Mouse (Mus musculus): ENCODE results near the gene Ccdc159.

The Ccdc159 gene

DNA sequence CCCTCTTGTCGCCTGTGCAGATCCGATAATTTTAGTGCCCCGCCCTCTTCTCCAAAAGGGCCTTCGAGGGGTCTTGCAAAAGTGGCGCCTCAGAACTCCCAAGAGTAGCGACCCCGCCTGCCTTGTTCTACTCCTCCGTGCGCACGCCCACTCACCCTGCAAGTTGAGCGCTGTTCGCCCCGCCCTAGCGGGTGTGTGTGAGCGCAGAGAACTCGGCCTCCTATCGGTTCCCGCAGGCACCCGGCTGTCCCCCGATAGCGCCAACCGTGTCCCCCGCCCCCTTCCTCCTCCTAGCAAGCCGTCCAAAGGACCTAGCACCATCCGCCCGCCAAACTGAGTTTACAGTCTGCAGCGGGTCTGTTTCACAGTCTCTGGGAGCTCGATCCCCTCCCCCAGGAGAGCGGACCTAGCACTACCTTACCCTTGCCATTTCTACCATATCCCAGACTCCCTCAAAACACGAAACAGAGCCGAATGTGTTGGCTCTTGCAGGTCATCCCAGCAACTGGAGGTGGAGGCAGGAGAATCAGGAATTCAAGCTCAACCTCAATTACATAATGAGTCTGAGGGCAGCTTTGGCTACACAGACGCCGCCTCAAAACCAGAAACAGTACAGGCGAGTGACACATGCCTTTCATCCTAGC, 35.3 kb downstream of the Ccdc159 start:
- DNase-seq: peak; percentile 86

DNA sequence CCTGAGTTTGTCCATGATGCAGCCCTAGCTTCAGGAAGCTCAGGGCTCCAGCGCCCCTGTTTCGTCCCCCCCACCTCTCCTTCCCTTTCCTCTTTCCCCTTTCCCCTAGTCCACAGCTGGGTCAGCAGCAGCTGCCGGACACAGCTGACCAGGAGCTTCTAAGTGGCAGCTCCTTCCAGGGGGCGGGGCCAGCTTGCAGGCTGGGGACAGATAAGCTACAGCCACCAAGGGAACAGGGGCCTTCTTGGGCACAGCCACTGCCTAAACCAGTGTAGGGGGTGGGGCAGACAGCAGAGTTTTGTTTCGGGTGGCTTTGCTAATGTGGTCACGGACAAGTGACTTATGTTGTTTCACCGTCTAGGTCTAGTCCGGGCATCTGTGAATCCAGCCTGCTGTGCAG, 36.1 kb downstream of the Ccdc159 start, which contains the start of gene Epor:
Gene Epor, minus strand, starts transcription at position 90 of the 400 bp plus-strand sequence.
- peak; percentile 83 for DNase-seq

DNA sequence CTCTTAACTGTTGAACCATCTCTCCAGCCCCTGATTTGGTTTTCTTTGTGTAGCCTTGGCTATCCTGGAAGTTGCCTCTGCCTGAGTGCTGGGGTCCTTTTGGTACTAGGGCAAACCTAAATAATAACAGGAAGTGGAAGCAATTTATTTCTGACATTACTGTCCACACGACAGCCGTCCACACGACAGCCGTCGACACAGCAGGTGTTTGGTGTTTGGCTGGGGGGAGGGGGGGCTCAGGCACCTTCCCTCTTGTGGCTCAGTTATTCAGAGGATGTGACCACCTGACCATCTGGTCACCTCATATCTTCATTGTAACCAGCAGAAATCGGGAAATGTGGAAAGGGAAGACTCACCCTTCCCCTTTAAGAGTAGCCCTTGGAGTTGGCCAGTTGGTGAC, 41.6 kb downstream of the Ccdc159 start:
- no peak for DNase-seq

DNA sequence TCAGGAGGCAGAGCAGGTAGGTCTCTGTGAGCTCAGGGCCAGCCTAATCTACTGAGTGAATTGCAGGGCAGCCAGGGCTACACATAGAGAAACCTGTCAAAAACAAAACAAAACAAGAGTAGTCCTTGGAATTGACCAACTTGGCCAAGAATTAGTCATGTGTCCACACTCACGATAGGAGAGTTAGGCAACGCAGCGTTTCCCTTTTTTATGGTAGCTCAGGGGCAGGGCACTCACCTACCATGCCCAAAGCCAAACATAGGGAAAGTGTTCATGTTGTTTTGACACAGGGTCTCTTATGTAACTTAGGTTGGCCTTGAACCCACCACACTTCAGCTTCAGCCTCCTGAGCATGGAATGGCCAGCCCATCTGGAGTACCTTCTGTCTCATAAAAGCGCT, 42.0 kb downstream of the Ccdc159 start:
- no peak for DNase-seq

DNA sequence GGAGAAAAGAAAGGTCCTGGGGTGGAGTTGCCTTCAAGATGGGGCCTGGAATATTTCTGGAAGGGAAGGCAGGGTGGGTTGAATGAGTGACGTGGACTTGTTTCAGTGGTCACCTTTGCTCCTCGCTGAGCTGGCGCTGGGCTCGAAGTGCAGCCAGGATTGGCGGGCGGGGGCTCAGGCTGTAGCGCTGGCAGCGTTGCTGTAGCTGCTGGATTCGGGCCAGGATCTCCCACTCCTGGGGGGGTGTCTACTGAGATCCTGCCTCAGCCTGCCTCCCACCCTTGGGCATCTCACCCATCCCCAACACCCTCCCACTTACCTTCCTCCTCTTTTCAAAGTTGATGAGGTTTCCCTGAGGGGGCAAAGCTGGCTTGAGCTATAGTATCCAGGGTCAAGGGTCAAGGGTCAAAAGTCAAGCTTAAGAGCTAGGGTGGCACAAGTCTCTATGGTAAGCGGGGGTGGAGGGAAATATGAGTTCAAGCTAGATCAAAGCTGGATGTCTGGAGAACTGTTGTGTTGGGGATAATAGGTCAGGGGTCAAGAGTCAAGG, 49.4 kb downstream of the Ccdc159 start:
- no peak for DNase-seq

DNA sequence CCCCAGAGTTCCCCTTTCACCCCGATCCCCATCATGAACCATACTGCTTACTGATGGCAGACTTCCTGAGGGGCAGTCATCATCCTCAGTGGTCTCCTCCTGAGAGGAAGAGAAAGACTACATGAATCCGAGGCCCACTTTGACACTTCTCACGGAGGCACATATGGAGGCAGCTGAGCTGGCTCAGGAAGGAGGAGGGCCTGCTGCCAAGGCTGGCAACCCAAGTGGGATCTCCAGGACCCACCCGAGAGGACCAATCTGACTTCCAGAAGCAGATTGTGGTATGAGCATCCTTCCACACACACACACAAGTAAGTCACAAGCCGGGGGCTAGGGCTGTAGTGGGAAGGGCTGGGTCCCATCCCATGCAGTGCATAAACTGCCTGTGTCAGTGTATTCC, 50.1 kb downstream of the Ccdc159 start:
- DNase-seq: no peak

DNA sequence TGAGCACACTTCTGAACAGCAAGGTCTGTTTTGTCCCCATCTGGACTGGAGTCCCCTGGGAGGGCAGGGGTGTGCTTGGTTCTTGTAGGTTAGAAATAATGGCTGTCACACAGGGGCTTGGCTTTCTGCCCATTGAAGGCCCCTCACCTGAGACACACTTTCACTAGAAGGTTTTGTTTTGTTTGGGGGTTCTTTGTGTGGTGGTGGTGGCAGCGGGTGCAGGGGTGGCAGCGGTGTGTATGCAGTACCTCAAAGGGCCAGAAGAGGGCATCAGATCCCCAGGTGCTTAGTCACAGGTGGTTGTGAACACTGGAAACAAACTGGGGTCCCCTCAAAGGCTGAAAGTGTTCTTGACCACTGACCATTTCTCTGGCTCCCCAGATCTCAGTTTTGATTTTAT, 50.7 kb downstream of the Ccdc159 start:
- DNase-seq: peak; percentile 52

DNA sequence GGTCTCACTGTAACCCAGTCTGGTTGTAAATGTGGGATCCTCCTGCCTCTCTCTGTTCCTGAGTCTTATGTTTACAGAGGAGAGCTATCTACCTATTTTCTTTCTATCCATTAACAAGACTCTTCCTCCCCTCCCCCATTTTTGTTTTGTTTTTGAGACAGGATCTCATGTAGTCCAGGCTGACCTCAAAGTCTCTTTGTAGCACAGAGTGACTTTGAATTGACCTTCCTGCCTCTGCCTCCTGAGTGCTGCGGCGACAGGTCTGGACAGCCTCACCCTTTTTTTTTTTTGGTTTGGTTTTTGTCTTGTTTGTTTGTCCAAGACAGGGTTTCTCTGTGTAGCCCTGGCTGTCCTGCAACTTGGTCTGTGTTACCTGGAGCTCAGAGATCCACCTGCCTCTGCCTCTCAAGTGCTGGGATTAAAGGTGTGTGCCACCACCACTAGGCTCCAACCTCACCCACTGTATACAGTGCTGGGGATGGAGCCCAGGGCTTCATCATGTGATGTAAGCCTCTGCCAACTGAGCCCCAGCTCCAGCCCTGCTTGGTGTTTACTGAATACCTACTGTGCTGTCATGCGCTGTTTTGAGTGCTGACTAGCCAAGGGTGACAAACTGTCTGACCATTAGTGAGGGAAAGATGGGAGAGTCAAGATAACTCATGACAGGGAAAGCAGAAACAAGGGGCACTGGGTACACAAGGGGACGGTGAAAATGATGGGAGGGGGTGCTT, 51.3 kb downstream of the Ccdc159 start:
- no peak for DNase-seq

DNA sequence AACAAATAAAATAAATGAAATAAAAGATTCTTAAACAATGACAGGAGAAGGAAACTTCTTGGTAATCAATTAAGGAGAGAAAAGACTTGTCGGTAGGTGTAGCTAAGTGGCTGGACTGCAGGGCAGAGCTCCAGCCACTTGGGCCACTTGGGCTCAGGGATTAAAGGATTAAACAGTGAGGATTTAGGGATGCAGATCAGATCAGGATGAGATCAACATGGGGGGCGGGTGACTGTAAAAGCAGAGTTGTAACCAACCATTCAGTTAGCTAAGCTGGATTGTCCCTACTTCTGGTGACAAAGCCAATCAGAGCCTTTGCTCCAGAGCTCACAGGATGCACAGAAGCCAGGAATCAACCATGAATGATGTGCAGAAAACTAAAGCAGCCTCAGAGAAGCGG, 56.6 kb downstream of the Ccdc159 start:
- DNase-seq: no peak

Measured in kidney, postnatal 10 days (tissue).